Mouse (Mus musculus) C2C12 (cell line): ENCODE data around the gene Oxld1. TPM values are rescaled to one million over a fixed set of nuclear protein-coding genes. Genes with fewer than 3 reads are reported as not detected.

Experiments used
- H3K27me3 ChIP-seq: one replicate; pipeline ENCODE4 v1.6.1; 2011; ENCODE audit not compliant: control insufficient read depth, insufficient read depth, insufficient read length
- H3K36me3 ChIP-seq: one replicate; pipeline ENCODE4 v1.6.1; 2011; ENCODE audit not compliant: control insufficient read depth, insufficient read depth
- H3K4me3 ChIP-seq: one replicate; pipeline ENCODE4 v1.5.1; 2011; ENCODE audit warnings: mild to moderate bottlenecking, control low read depth; ENCODE audit not compliant: poor library complexity, insufficient read depth, severe bottlenecking
- H3K79me2 ChIP-seq: one replicate; pipeline ENCODE4 v1.6.1; 2011; ENCODE audit not compliant: control insufficient read depth, insufficient read depth
- H3K79me3 ChIP-seq: one replicate; pipeline ENCODE4 v1.6.1; 2011; ENCODE audit warnings: low read depth, control low read depth
- H3ac ChIP-seq: one replicate; pipeline ENCODE3; 2011; ENCODE audit warnings: low read depth; ENCODE audit not compliant: control insufficient read depth, insufficient read length
- CEBPB ChIP-seq: IDR thresholded peaks from one replicate; pipeline ENCODE4 v1.6.1; 2011; ENCODE audit warnings: low read depth, mild to moderate bottlenecking, control low read depth, moderate library complexity
- CTCF ChIP-seq: IDR thresholded peaks from one replicate; pipeline ENCODE4 v1.5.1; 2011; ENCODE audit not compliant: control insufficient read depth, insufficient read depth, insufficient read length
- FOSL1 ChIP-seq: IDR thresholded peaks from one replicate; pipeline ENCODE4 v1.8.0; 2011; ENCODE audit warnings: mild to moderate bottlenecking, low read length; ENCODE audit not compliant: poor library complexity, insufficient read depth, severe bottlenecking
- MAX ChIP-seq: IDR thresholded peaks from one replicate; pipeline ENCODE4 v1.6.1; 2011; ENCODE audit warnings: mild to moderate bottlenecking, control low read depth
- MYOD1 ChIP-seq: IDR thresholded peaks from one replicate; pipeline ENCODE4 v1.6.1; 2011; ENCODE audit warnings: low read depth; ENCODE audit not compliant: control insufficient read depth, insufficient read length
- MYOG ChIP-seq: IDR thresholded peaks from one replicate; pipeline ENCODE4 v1.6.1; 2011; ENCODE audit not compliant: control insufficient read depth, insufficient read length; ENCODE audit errors: extremely low read depth
- USF1 ChIP-seq: IDR thresholded peaks from one replicate; pipeline ENCODE4 v1.6.1; 2011; ENCODE audit warnings: low read depth, mild to moderate bottlenecking, control low read depth, moderate library complexity
- polyA plus RNA-seq: library from polyadenylated mRNA; unstranded; fragments of >200 nt; fragmentation: generic; extraction: Trizol; gene quantifications from one replicate; pipeline ENCODE4 v1.2.1, GENCODE M21; 2012; ENCODE audit warnings: missing spikeins

The Oxld1 gene
- polyA plus RNA-seq, 1 experiment = 7.5 TPM

DNA sequence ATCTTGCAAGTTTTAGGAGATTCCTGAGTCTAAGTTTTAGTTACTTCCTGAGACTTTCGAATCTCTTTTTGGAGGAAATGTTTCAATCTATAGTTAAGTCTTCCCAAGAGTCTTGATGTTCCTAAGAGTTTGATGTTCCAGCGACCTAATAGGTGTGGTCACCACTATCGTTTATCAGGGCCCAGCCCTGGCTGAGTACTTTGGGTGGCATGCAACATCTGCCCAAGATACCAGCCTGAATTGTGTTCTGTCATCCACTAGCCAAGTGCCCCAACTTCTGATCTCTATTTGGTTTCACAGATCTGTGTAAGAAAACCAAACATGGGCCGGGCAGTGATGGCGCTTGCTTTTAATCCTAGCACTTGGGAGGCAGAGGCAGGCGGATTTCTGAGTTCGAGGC is 2.5 kb downstream of the Oxld1 start:
- H3ac ChIP-seq = no peak overlapping the region
- H3K79me2 ChIP-seq = peaks cover 44% of the 10 kb centered on the region
- TF ChIP-seq CTCF (no peak), MYOD1 (no peak), MYOG (no peak), FOSL1 (no peak), CEBPB (no peak), MAX (no peak), USF1 (no peak)
- peak overlapping the region; percentile 12 for H3K4me3 ChIP-seq
- H3K27me3 ChIP-seq = peaks cover 4% of the 10 kb centered on the region
- peaks cover 20% of the 10 kb centered on the region for H3K79me3 ChIP-seq
- H3K36me3 ChIP-seq = peaks cover 12% of the 10 kb centered on the region

DNA sequence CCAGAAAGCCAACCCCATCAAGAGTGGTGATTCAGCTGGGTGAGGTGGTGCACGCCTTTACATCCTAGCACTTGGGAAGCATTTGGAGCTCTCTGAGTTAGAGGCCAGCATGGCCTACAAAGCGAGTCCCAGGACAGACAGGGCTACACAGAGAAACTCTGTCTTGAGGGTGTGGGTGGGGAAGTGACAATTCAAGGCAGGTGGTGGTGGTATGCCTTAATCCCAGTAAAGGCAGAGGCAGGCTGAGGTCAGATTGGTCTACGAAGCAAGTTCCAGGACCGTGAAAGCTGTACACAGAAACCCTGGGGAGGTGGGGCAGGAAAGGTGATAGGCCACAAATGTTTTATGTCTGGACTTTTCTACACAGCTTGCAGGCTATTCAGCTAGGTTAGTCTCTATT is 2.9 kb downstream of the Oxld1 start:
- H3ac ChIP-seq = no peak overlapping the region
- peaks cover 39% of the 10 kb centered on the region for H3K79me2 ChIP-seq
- H3K36me3 ChIP-seq = peaks cover 9% of the 10 kb centered on the region
- H3K4me3 ChIP-seq = peak overlapping the region; percentile 12
- TF ChIP-seq FOSL1 (no peak), CTCF (no peak), MAX (no peak), MYOD1 (no peak), MYOG (no peak), CEBPB (no peak), USF1 (no peak)
- H3K79me3 ChIP-seq = peaks cover 18% of the 10 kb centered on the region
- H3K27me3 ChIP-seq = peaks cover 4% of the 10 kb centered on the region

DNA sequence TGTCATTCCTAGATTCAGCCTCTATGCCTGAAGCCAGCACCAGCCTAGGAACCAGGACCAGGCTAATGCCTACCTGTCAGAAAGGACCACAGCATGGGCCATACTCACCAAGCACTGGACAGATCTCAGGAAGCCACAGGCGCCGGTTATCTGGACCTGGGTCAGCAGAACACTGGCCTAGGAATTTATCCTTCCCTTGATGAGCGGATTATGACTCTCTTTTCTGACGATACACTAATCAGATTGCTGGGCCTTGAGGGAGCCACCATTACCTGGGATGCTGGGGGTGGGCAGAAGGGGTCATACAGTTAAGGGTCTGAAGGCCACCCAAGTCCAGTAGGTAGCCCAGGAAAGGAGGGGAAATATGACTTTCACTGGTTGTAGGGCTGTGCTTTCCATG is 4.6 kb downstream of the Oxld1 start, which contains the start of gene Pde6g:
Gene Pde6g (minus strand): TSS at position 195 of the 400 bp plus-strand sequence.
- Histone ChIP-seq H3K4me3 (no peak within 1 kb of the TSS), H3K36me3 (no peaks in the 10 kb centered on the region), H3K79me3 (peaks cover 2% of the 10 kb centered on the region), H3K27me3 (peaks cover 4% of the 10 kb centered on the region), H3K79me2 (peaks cover 23% of the 10 kb centered on the region), H3ac (no peak within 1 kb of the TSS)
- TF ChIP-seq CEBPB (no peak), MAX (no peak), CTCF (no peak), MYOG (no peak), MYOD1 (no peak), USF1 (no peak), FOSL1 (no peak)

DNA sequence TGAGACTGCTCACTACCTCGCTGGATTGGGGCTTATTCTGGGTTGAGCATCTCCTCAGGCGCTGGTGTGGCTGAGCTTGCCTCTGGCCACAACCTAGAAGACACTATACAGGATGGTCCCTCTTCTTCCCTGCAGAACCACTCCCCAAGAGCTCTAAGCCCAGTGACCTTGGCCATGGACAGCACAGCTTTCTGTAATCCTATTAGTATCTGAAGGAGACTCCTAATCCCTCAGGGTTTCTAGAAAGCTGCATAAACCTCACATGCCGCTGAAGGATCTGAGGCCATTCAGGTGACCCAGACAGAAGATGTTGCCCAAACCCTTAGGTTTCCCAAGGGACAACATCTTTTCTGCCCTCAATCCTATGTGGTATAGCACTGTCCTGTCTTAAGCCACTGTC is 5.6 kb downstream of the Oxld1 start:
- Histone ChIP-seq H3ac (no peak overlapping the region), H3K79me2 (peaks cover 12% of the 10 kb centered on the region), H3K4me3 (no peak overlapping the region), H3K36me3 (no peaks in the 10 kb centered on the region), H3K79me3 (no peaks in the 10 kb centered on the region), H3K27me3 (peaks cover 4% of the 10 kb centered on the region)
- TF ChIP-seq MYOG = no peak
- no peak for TF ChIP-seq USF1
- TF ChIP-seq MYOD1 = no peak
- TF ChIP-seq FOSL1 = no peak
- TF ChIP-seq CEBPB = no peak
- TF ChIP-seq CTCF = no peak
- no peak for TF ChIP-seq MAX

DNA sequence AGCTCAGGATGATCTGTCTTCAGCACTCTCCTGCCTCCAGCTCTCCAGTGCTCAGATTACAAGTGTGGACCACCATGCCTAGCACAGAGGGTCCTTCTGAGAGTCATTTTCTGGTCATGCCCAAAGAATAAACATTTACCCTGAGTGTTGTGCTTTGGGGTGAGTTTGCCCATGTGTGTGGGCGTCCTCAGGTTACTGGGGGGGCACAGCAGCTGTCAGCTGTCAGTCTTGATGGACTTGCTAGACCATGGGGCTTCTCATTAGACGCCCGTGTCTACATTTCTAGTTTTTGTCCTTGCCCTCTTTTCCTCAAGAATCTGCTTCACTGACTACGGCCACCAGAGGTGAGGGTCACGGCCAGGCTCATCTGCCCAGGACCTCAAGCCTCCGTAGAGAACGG is 10.7 kb downstream of the Oxld1 start:
- H3K79me3 ChIP-seq = no peaks in the 10 kb centered on the region
- peaks cover 4% of the 10 kb centered on the region for H3K27me3 ChIP-seq
- TF ChIP-seq MAX (no peak), FOSL1 (no peak), MYOG (no peak), USF1 (no peak), MYOD1 (no peak), CEBPB (no peak), CTCF (no peak)
- H3K36me3 ChIP-seq = no peaks in the 10 kb centered on the region
- H3K79me2 ChIP-seq = no peaks in the 10 kb centered on the region
- no peak overlapping the region for H3K4me3 ChIP-seq
- no peak overlapping the region for H3ac ChIP-seq

DNA sequence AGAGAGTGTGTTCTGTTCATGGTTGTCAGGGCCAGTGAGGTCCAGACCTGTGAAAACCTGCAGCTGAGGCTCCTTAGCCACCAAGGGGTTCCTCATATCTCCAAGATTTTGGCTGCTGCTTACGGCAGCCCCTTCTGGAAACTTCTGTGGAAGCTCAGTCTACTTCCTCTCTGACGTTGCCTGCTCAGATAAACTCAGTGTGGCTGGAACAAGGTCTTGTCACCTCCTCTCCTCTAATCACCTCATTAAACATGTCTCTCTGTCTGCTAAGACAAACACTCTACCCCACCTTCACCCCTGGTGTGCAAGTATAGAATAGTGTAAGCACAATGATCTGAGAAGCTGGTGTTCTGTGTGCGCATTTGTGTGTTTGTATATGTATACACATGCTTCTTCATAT is 12.4 kb downstream of the Oxld1 start:
- H3K79me3 ChIP-seq = no peaks in the 10 kb centered on the region
- no peaks in the 10 kb centered on the region for H3K79me2 ChIP-seq
- no peaks in the 10 kb centered on the region for H3K36me3 ChIP-seq
- H3K27me3 ChIP-seq = peaks cover 6% of the 10 kb centered on the region
- H3K4me3 ChIP-seq = no peak overlapping the region
- TF ChIP-seq MYOG (no peak), CTCF (no peak)
- H3ac ChIP-seq = no peak overlapping the region
